Mouse (Mus musculus) heart, postnatal 0 days (tissue): ENCODE measurements around the gene Rasal2. TPM values are rescaled to one million over a fixed set of nuclear protein-coding genes. Genes with fewer than 3 reads are reported as not detected.

Experiments used
- ATAC-seq: fragments of 200-750 bp; cut with Nextera tagmentation; 2 replicates; pipeline ENCODE4 v1.8.0; 2017; ENCODE audit warnings: low read depth, moderate number of reproducible peaks, moderate library complexity; ENCODE audit not compliant: insufficient read depth
- DNase-seq: peaks from one replicate; pipeline ENCODE4 v3.0.0-alpha.2; 2016; ENCODE audit warnings: low spot score
- H3K27ac ChIP-seq: fragments of 300-500 bp; sonication (generic); 2 replicates; pipeline ENCODE4 v1.5.1; 2014; ENCODE audit warnings: low read depth, mild to moderate bottlenecking
- H3K27me3 ChIP-seq: fragments of 300-500 bp; sonication (generic); 2 replicates; pipeline ENCODE4 v1.6.1; 2014; ENCODE audit warnings: low read length, mixed read lengths; ENCODE audit not compliant: control insufficient read depth, insufficient read depth
- H3K36me3 ChIP-seq: fragments of 300-500 bp; sonication (generic); replicated peaks from 2 replicates; pipeline ENCODE4 v1.6.1; 2014; ENCODE audit warnings: low read length, mixed read lengths; ENCODE audit not compliant: control insufficient read depth, insufficient read depth
- H3K4me1 ChIP-seq: fragments of 300-500 bp; sonication (generic); 2 replicates; pipeline ENCODE4 v1.6.1; 2014; ENCODE audit warnings: antibody characterized with exemption; ENCODE audit not compliant: control insufficient read depth, insufficient read depth
- H3K4me2 ChIP-seq: fragments of 300-500 bp; sonication (generic); 2 replicates; pipeline ENCODE4 v1.6.1; 2014; ENCODE audit warnings: low read depth, mild to moderate bottlenecking, low read length, moderate library complexity
- H3K4me3 ChIP-seq: fragments of 300-500 bp; sonication (generic); 2 replicates; pipeline ENCODE4 v1.5.1; 2014; ENCODE audit warnings: low read depth, low read length
- H3K9ac ChIP-seq: fragments of 300-500 bp; sonication (generic); replicated peaks from 2 replicates; pipeline ENCODE4 v1.6.1; 2014; ENCODE audit warnings: low read depth, low read length, mixed read lengths
- H3K9me3 ChIP-seq: fragments of 300-500 bp; sonication (generic); replicated peaks from 2 replicates; pipeline ENCODE4 v1.6.1; 2016; ENCODE audit warnings: low read length; ENCODE audit not compliant: control insufficient read depth
- CTCF ChIP-seq: IDR thresholded peaks from 2 replicates; pipeline ENCODE4 v1.5.1; 2016; ENCODE audit warnings: antibody characterized with exemption, control low read depth, low read depth
- EP300 ChIP-seq: IDR thresholded peaks from 2 replicates; pipeline ENCODE4 v1.6.1; 2016; ENCODE audit warnings: antibody characterized with exemption, low read depth
- WGBS: fragments of 180-500 bp; shearing (Covaris S2); extraction: QIAGEN DNeasy Blood & Tissue Kit; methylation state at CpG from one replicate; pipeline ENCODE4 v1.1.7; 2014; 5-methylcytosine and 5-hydroxymethylcytosine counted together
- polyA plus RNA-seq: library from polyadenylated mRNA; unstranded; fragments of >200 nt; fragmentation: Nextera tagmentation; extraction: Ambion mirVana; gene quantifications from 2 replicates; pipeline ENCODE4 v1.2.1, GENCODE M21; 2015
- total RNA-seq: library from RNA; depleted of rRNA; stranded (reverse); fragments of >200 nt; gene quantifications from 2 replicates; pipeline ENCODE4 v1.2.3, GENCODE M21; 2014; ENCODE audit warnings: low replicate concordance

Rasal2 gene
- total and polyA plus RNA-seq, 2 experiments from 2014 or later, result 18.5 to 35.9 TPM

DNA sequence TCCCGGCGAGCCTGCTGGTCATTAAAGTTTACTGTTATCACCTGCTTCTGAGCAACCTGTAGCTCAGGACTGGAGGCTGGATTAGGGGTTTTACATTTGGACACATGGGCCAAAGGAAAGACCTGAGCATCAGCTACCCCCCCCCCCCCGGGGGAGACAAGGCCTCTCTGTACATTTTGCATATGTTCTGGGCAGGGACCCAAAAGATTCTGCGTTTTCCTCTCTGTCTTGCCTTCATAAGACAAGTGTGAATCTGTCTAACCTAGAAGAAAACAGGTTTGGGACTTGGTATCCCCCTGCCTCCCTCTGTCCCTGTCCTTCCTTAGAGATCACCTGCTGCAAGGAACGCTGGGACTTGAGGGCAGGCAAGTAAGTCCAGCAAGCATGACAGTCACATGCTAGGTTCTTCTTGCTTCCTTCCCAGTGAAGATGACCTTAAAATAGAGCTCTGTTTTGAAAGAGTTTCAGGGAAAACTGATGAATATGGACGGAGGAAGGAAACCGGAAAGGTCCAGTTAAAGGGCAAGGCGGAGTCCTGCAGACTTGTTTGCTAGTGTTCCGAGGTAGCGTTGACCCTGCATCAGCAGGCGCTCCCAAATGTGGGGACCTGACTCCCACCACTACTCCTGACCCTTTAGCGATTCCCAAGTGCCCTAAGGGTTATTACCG, 32.4 kb upstream of the Rasal2 start:
- DNase-seq, result no peak
- TF ChIP-seq EP300, result no peak
- TF ChIP-seq CTCF, result no peak
- H3K9ac ChIP-seq, result peak overlapping the region; percentile 32; the same call in 1 of the 2 replicates
- no peaks in the 10 kb centered on the region for H3K9me3 ChIP-seq
- peak overlapping the region; percentile 95 for H3K27ac ChIP-seq
- no peak for ATAC-seq
- WGBS, result 53% methylated on average over 13 of the region's 13 CpGs
- H3K27me3 ChIP-seq, result no peaks in the 10 kb centered on the region
- peaks cover 32% of the 10 kb centered on the region for H3K4me1 ChIP-seq
- no peaks in the 10 kb centered on the region for H3K36me3 ChIP-seq
- peak overlapping the region; percentile 60 for H3K4me2 ChIP-seq
- H3K4me3 ChIP-seq, result no peak overlapping the region

DNA sequence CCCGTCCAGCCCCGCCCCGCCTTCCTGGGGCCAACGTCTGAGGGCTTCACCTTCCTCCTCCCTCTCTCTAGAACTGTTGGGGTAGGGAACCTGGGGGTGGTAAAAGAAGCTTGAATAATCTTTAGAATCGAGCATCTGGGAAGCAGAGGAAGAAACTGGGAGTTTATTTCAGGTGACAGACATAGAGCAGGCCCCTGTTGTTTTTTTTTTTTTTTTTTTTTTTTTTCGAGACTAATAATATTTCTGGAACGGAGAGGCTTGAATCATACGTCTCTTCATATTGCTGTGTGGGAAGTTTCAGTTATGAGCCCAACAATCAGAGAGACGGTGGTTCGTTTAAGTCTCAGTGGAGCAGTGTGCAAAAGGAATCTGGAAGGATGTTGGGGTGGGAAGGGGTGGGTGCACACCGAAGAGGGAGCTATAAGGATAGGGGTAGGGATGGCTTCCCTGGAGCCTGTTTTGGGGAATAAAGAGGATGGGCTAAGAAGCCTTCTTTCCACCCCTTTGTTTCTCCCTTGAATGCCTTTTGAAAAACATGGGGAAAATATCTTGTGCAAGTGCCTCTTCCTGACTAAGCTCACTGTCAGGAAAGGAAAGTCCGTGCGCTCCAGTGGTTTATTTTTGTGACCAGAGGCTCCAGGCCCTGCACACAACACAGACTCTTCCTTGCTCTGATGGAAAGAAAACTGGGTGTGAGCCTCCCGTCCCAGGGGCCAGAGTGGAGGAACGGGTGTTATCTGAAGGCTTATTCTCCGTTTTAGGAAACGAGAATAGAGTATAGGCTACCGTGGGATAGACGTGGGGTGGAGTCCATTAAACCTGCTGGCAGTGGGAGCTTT, 31.5 kb upstream of the Rasal2 start:
- Histone ChIP-seq H3K9ac (peak overlapping the region; percentile 32), H3K4me2 (peak overlapping the region; percentile 60), H3K4me3 (peak overlapping the region; percentile 26), H3K27me3 (no peaks in the 10 kb centered on the region), H3K36me3 (no peaks in the 10 kb centered on the region), H3K4me1 (peaks cover 26% of the 10 kb centered on the region), H3K9me3 (no peaks in the 10 kb centered on the region), H3K27ac (peak overlapping the region; percentile 95)
- no peak for DNase-seq
- WGBS, result 9% methylated on average over 19 of the region's 19 CpGs
- peak; percentile 12; the same call in 1 of the 2 replicates for ATAC-seq
- TF ChIP-seq CTCF, result no peak
- no peak for TF ChIP-seq EP300

DNA sequence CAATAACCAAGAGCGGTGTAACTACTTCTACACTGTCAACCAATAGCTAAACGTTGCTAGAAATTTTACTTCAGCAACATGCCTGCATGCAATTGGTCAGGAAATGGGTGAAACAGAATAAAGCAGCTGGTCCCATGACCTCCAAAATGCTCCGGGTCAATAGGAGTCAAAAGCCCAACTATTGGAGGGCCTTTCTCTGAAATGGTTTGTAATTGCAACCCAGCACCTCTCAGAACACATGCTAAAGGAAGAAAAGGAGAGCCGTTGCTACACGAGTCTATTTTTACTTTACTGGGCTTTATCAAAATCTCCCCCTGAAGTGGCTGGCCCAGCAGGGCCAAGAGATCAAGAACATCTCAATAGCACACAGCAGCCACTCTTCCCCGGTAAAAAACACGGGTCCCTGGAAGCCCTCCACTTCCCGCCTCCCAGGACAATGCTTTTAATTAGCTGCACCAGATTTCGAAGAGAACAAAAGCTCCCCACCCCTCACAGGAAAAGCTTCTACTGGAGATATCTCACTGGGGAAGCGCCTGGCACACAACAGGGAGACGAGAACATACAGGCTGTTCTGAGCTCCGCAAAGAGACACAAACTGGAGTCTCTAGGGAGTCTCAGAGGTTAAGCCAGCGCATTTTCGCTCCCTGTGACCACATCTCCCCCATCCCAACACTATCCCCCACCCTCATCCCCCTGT, 30.8 kb upstream of the Rasal2 start:
- TF ChIP-seq EP300 (peak; percentile 82), CTCF (no peak)

DNA sequence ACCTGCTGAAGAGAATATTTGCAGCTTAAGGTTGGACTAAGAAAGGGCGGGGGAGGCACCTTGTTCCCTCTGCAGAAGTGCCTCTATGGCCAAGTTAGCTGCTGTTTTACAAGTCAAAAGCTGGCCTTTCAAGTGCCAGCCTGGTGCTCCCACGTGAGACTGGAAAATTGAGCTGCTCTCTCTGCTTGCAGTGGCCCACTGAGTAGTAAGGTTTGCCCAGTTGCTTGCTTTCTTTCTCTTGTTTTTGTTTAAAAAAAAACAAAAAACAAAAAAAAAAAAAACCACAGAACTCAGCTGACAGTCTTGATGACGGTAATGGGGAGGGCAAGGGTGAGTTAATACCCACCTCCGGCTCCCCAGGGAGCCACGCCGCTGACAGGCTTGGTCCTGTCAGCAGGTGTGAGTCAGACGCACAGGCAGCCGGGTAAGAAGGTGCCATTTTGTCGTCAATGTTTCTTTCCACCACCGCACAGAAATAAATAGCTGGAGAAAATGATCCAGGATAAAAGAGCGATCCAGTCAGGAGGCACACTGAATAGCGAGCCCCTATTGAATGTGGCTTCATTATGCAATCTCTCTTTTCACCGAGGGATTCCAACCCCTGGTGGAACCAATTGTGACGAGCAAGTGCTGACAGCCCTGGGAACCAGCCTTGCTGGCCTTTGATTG, 27.7 kb upstream of the Rasal2 start:
- Histone ChIP-seq H3K27ac (peak overlapping the region; percentile 47; the same call in 1 of the 2 replicates), H3K4me3 (no peak overlapping the region), H3K27me3 (no peaks in the 10 kb centered on the region), H3K9me3 (no peaks in the 10 kb centered on the region), H3K9ac (no peak overlapping the region), H3K4me1 (peaks cover 32% of the 10 kb centered on the region), H3K36me3 (no peaks in the 10 kb centered on the region), H3K4me2 (peak overlapping the region; percentile 31)
- DNase-seq, result no peak
- TF ChIP-seq EP300, result no peak
- TF ChIP-seq CTCF, result no peak
- no peak for ATAC-seq
- WGBS, result 25% methylated on average over 14 of the region's 14 CpGs

More for the DNA sequence above, 30.8 kb upstream of the Rasal2 start:
- peak overlapping the region; percentile 95 for H3K27ac ChIP-seq
- H3K9me3 ChIP-seq, result no peaks in the 10 kb centered on the region
- DNase-seq, result peak; percentile 78
- H3K4me1 ChIP-seq, result peaks cover 26% of the 10 kb centered on the region
- H3K9ac ChIP-seq, result peak overlapping the region; percentile 32; the same call in 1 of the 2 replicates
- H3K36me3 ChIP-seq, result no peaks in the 10 kb centered on the region
- H3K4me2 ChIP-seq, result peak overlapping the region; percentile 60
- peak; percentile 80 for ATAC-seq
- WGBS, result 10% methylated on average over 14 of the region's 14 CpGs
- H3K4me3 ChIP-seq, result peak overlapping the region; percentile 26
- no peaks in the 10 kb centered on the region for H3K27me3 ChIP-seq

DNA sequence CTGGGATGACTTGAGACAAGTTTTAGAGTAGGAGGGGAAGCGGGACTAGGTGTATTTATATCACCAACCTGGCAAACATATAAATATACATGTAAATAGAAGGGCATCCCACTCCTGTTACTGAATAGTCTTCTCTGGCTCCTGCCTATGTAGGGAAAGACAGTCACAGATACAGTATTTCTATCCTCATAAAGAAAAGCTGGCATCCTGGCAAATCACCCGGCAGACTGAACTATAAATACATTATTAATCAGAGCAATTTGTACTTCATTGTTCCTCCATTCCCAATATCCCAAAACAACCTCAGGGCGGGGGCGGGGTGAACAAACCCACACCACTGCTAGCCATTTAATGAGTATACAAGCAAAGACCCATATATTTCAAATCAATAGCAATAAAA, 26.7 kb upstream of the Rasal2 start:
- H3K27ac ChIP-seq, result no peak overlapping the region
- peaks cover 25% of the 10 kb centered on the region; the same call in 1 of the 2 replicates for H3K4me1 ChIP-seq
- ATAC-seq (no peak), DNase-seq (no peak)
- H3K27me3 ChIP-seq, result no peaks in the 10 kb centered on the region
- H3K4me3 ChIP-seq, result no peak overlapping the region
- H3K9ac ChIP-seq, result no peak overlapping the region
- no peaks in the 10 kb centered on the region for H3K36me3 ChIP-seq
- no peak overlapping the region for H3K4me2 ChIP-seq
- WGBS, result 76% methylated on average over 4 of the region's 4 CpGs
- no peaks in the 10 kb centered on the region for H3K9me3 ChIP-seq
- no peak for TF ChIP-seq CTCF
